Mouse (Mus musculus) embryonic facial prominence, embryonic 14.5 days (tissue): ENCODE results near the gene 6030408B16Rik. TPM values are rescaled to one million over a fixed set of nuclear protein-coding genes. Genes with fewer than 3 reads are reported as not detected.

Source experiments
- ATAC-seq: fragments of 200-750 bp; cut with Nextera tagmentation; 2 replicates; pipeline ENCODE4 v1.8.0; 2017; ENCODE audit warnings: low read depth, moderate number of reproducible peaks, moderate TSS enrichment
- DNase-seq: peaks from one replicate; pipeline ENCODE4 v3.0.0-alpha.2; 2015; ENCODE audit warnings: low spot score
- H3K27ac ChIP-seq: fragments of 300-500 bp; sonication (generic); replicated peaks from 2 replicates; pipeline ENCODE4 v1.5.1; 2014; ENCODE audit warnings: low read depth, mild to moderate bottlenecking, low read length, moderate library complexity
- H3K27me3 ChIP-seq: fragments of 300-500 bp; sonication (generic); replicated peaks from 2 replicates; pipeline ENCODE4 v1.6.1; 2014; ENCODE audit warnings: low read length; ENCODE audit not compliant: control insufficient read depth, insufficient read depth
- H3K36me3 ChIP-seq: fragments of 300-500 bp; sonication (generic); 2 replicates; pipeline ENCODE4 v1.6.1; 2014; ENCODE audit warnings: low read length, mixed read lengths; ENCODE audit not compliant: control insufficient read depth, insufficient read depth
- H3K4me1 ChIP-seq: fragments of 300-500 bp; sonication (generic); 2 replicates; pipeline ENCODE4 v1.6.1; 2014; ENCODE audit warnings: antibody characterized with exemption, low read length; ENCODE audit not compliant: control insufficient read depth, insufficient read depth
- H3K4me2 ChIP-seq: fragments of 300-500 bp; sonication (generic); 2 replicates; pipeline ENCODE4 v1.6.1; 2014; ENCODE audit warnings: low read depth, mild to moderate bottlenecking, low read length, moderate library complexity, mixed read lengths
- H3K4me3 ChIP-seq: fragments of 300-500 bp; sonication (generic); 2 replicates; pipeline ENCODE4 v1.5.1; 2014; ENCODE audit warnings: low read depth, mild to moderate bottlenecking, low read length
- H3K9ac ChIP-seq: fragments of 300-500 bp; sonication (generic); 2 replicates; pipeline ENCODE4 v1.6.1; 2014; ENCODE audit warnings: low read depth, mild to moderate bottlenecking, low read length, moderate library complexity, mixed read lengths
- H3K9me3 ChIP-seq: fragments of 300-500 bp; sonication (generic); 2 replicates; pipeline ENCODE4 v1.6.1; 2016; ENCODE audit warnings: low read length; ENCODE audit not compliant: control insufficient read depth
- WGBS: fragments of 180-500 bp; shearing (Covaris S2); extraction: QIAGEN DNeasy Blood & Tissue Kit; methylation state at CpG from one replicate; pipeline ENCODE4 v1.1.7; 2014; 5-methylcytosine and 5-hydroxymethylcytosine counted together
- polyA plus RNA-seq: library from polyadenylated mRNA; unstranded; fragments of >200 nt; fragmentation: Nextera tagmentation; extraction: Ambion mirVana; gene quantifications from 2 replicates; pipeline ENCODE4 v1.2.1, GENCODE M21; 2014

The 6030408B16Rik gene
- polyA plus RNA-seq, 1 experiment from 2014 or later: 0.84 TPM

DNA sequence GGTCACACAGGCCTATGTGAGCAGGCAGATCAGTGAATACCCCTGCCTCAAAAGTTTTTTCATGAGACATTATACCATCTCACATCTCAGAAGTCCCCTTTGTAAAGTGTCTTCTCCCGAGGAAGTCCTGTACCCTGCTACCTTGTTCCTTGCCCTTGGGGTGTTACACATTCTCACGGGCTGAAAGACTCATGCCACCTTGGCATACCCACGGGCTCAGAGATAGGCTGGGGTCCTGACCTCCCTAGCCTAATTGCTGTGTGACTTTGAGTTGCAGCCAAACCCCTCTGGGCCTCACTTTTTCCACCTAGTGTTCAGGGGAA lies 39.5 kb upstream of the 6030408B16Rik start:
- H3K4me3 ChIP-seq: peak overlapping the region; percentile 66
- ATAC-seq (no peak), DNase-seq (no peak)
- peak overlapping the region; percentile 65 for H3K27ac ChIP-seq
- H3K4me2 ChIP-seq: peak overlapping the region; percentile 89
- 18% methylated on average over 3 of the region's 3 CpGs for WGBS
- H3K4me1 ChIP-seq: no peaks in the 10 kb centered on the region; the same call in none of the 2 replicates
- H3K36me3 ChIP-seq: no peaks in the 10 kb centered on the region
- no peaks in the 10 kb centered on the region for H3K27me3 ChIP-seq
- no peaks in the 10 kb centered on the region for H3K9me3 ChIP-seq
- peak overlapping the region; percentile 90 for H3K9ac ChIP-seq

DNA sequence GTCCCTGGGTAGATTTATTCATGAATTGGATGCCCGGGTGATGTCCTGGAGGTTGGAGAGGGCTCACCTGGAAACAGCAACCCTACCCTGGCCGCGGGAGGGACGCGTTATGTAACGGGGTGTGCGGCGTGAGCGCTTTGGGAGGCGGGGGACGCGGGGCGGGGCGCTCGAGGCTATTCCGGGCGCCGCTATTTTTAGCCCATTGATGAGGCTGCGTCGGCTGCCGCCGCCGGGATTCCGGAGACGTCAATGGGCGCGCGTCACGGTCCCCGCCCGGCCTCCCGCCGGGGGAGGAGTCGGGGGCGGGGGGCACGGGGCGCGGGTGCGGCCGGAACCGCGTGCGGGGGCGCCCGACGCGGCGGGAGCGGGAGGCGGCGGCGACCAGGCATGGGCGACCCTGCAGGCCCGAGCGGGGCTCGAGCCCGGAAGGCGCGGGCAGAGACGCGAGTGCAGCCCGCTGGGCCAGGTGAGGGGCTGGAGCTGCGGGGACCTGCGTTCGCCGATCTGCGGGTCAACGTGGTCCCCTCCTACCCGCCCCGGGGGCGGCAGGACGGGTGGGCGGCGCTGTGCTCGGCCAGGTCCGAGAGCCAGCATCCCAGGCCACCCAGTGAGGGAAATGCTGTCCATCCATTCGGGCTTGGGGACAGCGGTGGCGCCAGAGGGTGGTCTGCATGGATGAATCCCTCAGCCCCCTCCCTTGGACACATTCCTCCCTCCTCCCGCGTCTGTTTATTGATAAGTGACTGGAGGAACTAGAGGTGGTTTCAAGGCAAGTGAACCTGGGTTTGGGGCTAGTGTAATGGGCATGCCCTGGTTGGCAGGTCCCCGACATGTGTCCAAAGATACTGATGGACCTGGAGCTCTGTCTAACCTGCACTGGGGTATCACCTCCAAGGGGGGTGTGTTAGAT lies 38.9 kb upstream of the 6030408B16Rik start, which contains the start of gene Nr4a1:
Gene Nr4a1, plus strand, starts transcription at position 384 of the 910 bp plus-strand sequence.
- Histone ChIP-seq H3K9ac (peak within 1 kb of the TSS; percentile 90), H3K27ac (peak within 1 kb of the TSS; percentile 65), H3K4me3 (peak within 1 kb of the TSS; percentile 66), H3K4me2 (peak within 1 kb of the TSS; percentile 89), H3K4me1 (no peaks in the 10 kb centered on the region; the same call in none of the 2 replicates), H3K9me3 (no peaks in the 10 kb centered on the region), H3K36me3 (no peaks in the 10 kb centered on the region), H3K27me3 (no peaks in the 10 kb centered on the region)
- ATAC-seq (peak; percentile 69), DNase-seq (peak; percentile 82)
- WGBS: 1% methylated on average over 31 of the region's 82 CpGs

DNA sequence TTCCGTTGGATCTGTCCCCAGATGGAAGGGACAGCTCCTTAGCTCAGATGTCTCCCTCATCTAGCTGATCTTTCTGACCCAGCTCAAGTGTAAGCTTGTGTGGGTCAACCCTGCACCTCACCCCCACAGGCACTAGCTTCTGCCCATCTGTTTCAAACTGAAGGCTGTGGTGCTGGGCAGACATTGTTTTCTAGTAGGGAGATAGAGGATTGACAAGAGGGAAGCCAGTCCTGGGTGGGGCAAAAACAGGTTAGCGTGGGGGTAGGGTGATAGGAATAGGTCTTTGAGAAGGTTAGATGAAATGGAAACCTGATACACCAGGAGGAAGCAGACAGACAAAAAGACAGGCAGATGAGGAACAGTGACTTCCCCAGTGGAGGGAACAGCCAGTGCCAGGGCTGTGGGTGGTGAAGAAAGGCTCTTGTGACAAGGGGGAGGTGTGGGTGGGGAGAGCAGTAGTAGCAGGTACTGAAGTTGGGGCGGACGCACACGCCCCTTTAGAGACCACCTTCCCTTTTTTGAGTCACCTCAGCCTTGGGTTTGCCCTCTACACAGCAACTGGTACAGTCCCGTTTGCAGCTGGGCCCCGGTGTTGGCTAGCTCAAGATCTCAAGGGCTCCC lies 37.1 kb upstream of the 6030408B16Rik start:
- ATAC-seq (no peak), DNase-seq (no peak)
- H3K36me3 ChIP-seq: no peaks in the 10 kb centered on the region; the same call in 1 of the 2 replicates
- no peak overlapping the region for H3K27ac ChIP-seq
- H3K27me3 ChIP-seq: no peaks in the 10 kb centered on the region
- no peak overlapping the region for H3K4me2 ChIP-seq
- no peak overlapping the region for H3K9ac ChIP-seq
- no peak overlapping the region for H3K4me3 ChIP-seq
- 81% methylated on average over 7 of the region's 7 CpGs for WGBS
- no peaks in the 10 kb centered on the region for H3K9me3 ChIP-seq
- peaks cover 11% of the 10 kb centered on the region for H3K4me1 ChIP-seq

DNA sequence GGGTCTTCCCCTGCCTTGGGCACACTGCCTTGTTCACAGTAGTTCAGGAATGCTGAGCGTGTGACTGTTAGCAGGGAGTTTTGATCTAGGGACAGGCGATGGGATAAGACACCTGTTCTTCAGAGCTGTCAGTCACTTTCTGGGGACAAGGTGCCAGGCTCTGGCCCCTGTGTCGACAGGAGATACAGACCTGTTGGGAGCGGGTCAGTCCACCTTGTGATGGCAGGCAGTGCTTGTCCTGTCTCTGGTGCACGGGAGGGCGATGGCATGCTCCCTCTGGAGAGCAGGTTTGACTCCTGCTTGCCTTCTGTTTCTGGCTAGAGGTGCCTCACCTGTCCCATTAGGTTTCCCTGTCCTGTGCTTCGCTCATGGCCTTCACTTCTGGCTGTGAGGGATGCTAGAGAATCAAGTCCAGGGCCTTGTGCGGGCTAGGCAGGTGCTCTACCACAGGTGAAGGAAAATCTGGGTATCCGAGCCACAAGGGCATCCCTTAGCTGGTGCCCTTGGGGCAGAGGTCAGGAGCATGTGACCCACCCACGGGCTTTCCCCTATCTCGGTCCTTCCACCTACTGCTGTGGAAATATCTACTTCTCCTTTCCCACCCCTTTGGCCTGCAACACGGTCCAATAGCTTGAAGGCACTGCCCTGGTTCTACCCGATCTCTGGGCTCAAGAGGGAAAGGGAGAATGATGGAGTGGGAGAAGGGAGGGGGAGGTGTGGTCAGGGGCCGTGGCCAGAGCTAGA lies 36.4 kb upstream of the 6030408B16Rik start:
- Histone ChIP-seq H3K9ac (no peak overlapping the region), H3K4me1 (peaks cover 18% of the 10 kb centered on the region), H3K36me3 (no peaks in the 10 kb centered on the region; the same call in 1 of the 2 replicates), H3K27ac (no peak overlapping the region), H3K27me3 (no peaks in the 10 kb centered on the region), H3K9me3 (no peaks in the 10 kb centered on the region), H3K4me3 (no peak overlapping the region), H3K4me2 (no peak overlapping the region)
- 70% methylated on average over 13 of the region's 14 CpGs for WGBS
- ATAC-seq: no peak
- no peak for DNase-seq

DNA sequence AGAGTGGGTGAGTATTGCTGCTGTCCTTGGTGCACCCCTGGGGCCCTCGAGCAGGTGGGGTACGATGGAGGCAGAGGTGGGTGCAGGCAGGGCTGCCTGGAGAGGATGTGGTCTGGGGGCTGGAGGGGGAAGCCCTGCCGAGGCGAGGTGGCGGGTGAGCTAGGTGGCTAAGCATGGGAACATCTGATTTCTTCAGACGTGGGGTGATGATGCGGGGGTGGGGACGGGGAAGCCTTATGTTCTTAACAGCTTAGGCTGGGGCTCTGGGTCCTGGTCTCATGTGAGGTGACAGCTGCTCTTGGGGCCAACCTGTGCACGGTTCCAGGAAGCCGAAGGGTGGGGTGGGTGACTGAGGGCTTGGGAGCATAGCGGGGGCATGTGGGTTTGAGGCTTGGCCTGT lies 34.6 kb upstream of the 6030408B16Rik start:
- Histone ChIP-seq H3K9ac (no peak overlapping the region), H3K9me3 (no peaks in the 10 kb centered on the region), H3K27ac (no peak overlapping the region), H3K4me1 (peaks cover 21% of the 10 kb centered on the region), H3K4me2 (no peak overlapping the region), H3K27me3 (no peaks in the 10 kb centered on the region), H3K36me3 (no peaks in the 10 kb centered on the region; the same call in 1 of the 2 replicates), H3K4me3 (no peak overlapping the region)
- no peak for ATAC-seq
- 88% methylated on average over 8 of the region's 11 CpGs for WGBS
- DNase-seq: no peak

DNA sequence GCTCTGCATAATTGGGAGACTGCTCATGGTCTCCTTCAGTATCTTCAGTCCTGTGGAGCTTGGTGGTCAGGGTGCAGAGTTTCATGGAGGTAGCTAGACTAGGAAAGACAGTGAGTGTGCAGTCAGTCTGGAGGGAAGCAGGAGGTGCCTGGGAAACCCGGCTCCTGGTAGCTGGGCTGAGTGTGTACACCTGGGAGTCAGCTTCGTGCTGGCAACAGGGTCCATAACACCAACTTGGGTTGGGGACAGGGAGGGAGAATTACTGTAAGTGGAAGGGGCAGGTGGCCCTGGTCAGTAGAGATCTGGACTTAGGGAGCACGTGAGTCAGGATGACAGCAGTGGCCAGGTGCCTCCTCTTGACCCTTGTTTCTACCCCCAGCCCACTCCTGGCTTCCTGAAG lies 33.1 kb upstream of the 6030408B16Rik start:
- H3K9ac ChIP-seq: no peak overlapping the region
- H3K4me2 ChIP-seq: no peak overlapping the region
- no peaks in the 10 kb centered on the region for H3K27me3 ChIP-seq
- H3K4me1 ChIP-seq: peaks cover 21% of the 10 kb centered on the region
- no peaks in the 10 kb centered on the region for H3K9me3 ChIP-seq
- no peak for DNase-seq
- WGBS: 97% methylated on average over 3 of the region's 3 CpGs
- no peak overlapping the region for H3K4me3 ChIP-seq
- ATAC-seq: no peak
- peak overlapping the region; percentile 92; the same call in 1 of the 2 replicates for H3K27ac ChIP-seq
- H3K36me3 ChIP-seq: no peaks in the 10 kb centered on the region; the same call in 1 of the 2 replicates

DNA sequence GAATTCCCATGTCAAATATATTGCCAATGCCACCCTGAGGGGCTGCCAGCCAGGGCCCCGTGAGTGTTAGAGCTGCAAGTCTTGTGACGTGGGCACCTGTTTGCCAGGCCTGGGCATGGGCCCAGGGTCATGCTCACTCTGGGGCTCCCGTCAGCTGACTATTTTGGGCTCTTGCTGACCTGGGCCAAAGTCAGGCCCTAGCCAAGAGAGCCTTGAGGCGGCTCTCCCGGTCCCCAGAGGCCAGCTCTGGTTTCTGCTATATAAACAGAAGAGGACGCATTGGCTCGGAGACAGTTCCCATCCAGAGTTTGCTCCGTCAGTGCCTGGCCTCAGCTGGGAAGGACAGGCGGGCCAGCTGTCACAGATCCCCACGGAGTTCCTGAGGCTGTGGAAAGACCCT lies 32.6 kb upstream of the 6030408B16Rik start:
- 44% methylated on average over 9 of the region's 10 CpGs for WGBS
- peak overlapping the region; percentile 31; the same call in 1 of the 2 replicates for H3K4me2 ChIP-seq
- no peaks in the 10 kb centered on the region for H3K9me3 ChIP-seq
- ATAC-seq (no peak), DNase-seq (peak; percentile 50)
- no peaks in the 10 kb centered on the region; the same call in 1 of the 2 replicates for H3K36me3 ChIP-seq
- peak overlapping the region; percentile 92 for H3K27ac ChIP-seq
- peaks cover 21% of the 10 kb centered on the region for H3K4me1 ChIP-seq
- H3K27me3 ChIP-seq: no peaks in the 10 kb centered on the region
- peak overlapping the region; percentile 45 for H3K9ac ChIP-seq
- H3K4me3 ChIP-seq: no peak overlapping the region

DNA sequence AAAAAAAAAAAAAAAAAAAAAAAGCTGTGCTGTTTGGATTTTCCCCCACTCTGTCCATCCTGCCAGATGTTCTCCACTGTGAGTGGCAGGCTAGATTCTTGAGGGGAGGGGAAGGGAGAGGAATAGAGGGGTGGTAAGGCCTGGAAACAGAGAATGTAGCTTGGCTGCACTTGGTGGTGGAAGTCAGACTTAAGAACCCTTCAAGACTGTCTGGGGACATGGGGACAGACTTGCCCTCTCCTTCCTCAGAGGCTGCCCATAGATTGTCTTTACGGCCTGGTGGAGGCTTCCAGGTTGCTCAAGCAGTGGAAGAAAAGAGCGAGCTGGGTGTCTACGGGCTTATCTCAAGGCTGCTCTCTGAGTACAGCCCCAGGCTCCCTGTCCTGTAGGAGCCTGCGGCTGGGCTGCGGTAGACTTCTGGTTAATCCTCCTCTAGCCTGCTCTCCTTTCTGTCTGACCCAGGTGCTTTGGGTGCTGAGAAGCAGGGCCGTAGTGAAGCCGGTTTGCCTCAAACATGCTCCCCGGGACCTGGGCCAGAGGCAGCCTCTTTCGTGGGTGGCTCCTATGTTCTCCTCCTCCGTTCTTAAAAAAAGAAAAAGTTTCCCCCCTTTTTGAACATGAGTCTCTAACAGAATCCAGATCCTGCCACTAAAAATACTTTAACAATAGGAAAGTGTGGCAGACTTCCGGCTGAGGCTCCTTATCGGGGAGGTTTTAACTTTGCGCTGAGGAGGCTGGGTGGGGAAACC lies 32.0 kb upstream of the 6030408B16Rik start:
- Histone ChIP-seq H3K4me2 (peak overlapping the region; percentile 31), H3K4me1 (peaks cover 24% of the 10 kb centered on the region), H3K4me3 (no peak overlapping the region), H3K9ac (peak overlapping the region; percentile 49), H3K27ac (peak overlapping the region; percentile 92), H3K36me3 (no peaks in the 10 kb centered on the region; the same call in 1 of the 2 replicates), H3K27me3 (no peaks in the 10 kb centered on the region), H3K9me3 (no peaks in the 10 kb centered on the region)
- peak; percentile 72 for DNase-seq
- WGBS: 38% methylated on average over 11 of the region's 13 CpGs
- ATAC-seq: peak; percentile 17; the same call in 1 of the 2 replicates
